Comparison of ENCODE assay signal across 12 mouse cellular contexts in the genomic region with DNA sequence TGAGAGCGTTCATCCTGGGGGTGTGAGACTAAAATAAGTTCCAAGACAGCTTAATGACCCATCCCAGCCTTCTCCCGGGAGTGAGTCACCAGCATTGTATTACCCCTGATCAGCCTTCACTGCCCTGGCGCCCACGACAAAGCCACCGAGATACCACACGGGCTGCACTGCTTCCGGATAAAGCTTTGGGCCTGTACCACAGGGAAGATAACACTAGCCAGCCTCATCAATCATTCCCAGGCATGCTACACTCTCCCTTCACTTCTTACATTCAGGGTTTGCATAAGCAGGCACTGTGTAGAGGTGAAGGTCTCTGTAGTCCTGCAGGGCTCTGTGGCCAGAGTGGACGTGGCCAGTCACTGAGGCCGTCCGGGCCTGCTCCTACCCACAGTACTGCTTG. TPM values are rescaled to one million over a fixed set of nuclear protein-coding genes. Genes with fewer than 3 reads are reported as not detected.
DNase-seq lines count a peak whose midpoint lies in the region; ATAC-seq and TF ChIP-seq lines count a peak whose summit lies in the region.
"Had no signal": no experiment of that assay in that cellular context is flagged by ENCODE, and none has a peak within 500 bp of the region (broad histone marks: within the 10 kb centered on the region; RNA-seq: fewer than 3 reads in every experiment).

No protein-coding gene starts in this region.

- peaks cover 11% of the 10 kb centered on the region for H3K4me1 ChIP-seq in forebrain, embryonic 10.5 days
- no peaks in the 10 kb centered on the region for H3K4me1 ChIP-seq in forebrain, embryonic 14.5 days (ENCODE audit: control insufficient read depth, insufficient read depth, low read length)
- H3K4me1 ChIP-seq in neural tube, embryonic 13.5 days (replicated peaks): peaks cover 5% of the 10 kb centered on the region; the same call in 1 of the 2 replicates
- H3K4me1 ChIP-seq in liver, embryonic 12.5 days: peaks cover 19% of the 10 kb centered on the region
- H3K4me1 ChIP-seq in midbrain, embryonic 15.5 days: no peaks in the 10 kb centered on the region

- no peaks in the 10 kb centered on the region for H3K9me3 ChIP-seq in forebrain, embryonic 10.5 days
- no peaks in the 10 kb centered on the region for H3K9me3 ChIP-seq in forebrain, embryonic 14.5 days (replicated peaks; ENCODE audit: control insufficient read depth, low read length)
- no peaks in the 10 kb centered on the region for H3K9me3 ChIP-seq in neural tube, embryonic 13.5 days
- no peaks in the 10 kb centered on the region for H3K9me3 ChIP-seq in liver, embryonic 12.5 days (replicated peaks)
- no peaks in the 10 kb centered on the region for H3K9me3 ChIP-seq in midbrain, embryonic 15.5 days

- no peaks in the 10 kb centered on the region for H3K27me3 ChIP-seq in forebrain, embryonic 10.5 days (ENCODE audit: poor library complexity, severe bottlenecking)
- no peaks in the 10 kb centered on the region for H3K27me3 ChIP-seq in forebrain, embryonic 14.5 days (replicated peaks; ENCODE audit: control insufficient read depth, insufficient read depth, low read length)
- H3K27me3 ChIP-seq in neural tube, embryonic 13.5 days: no peaks in the 10 kb centered on the region
- H3K27me3 ChIP-seq in liver, embryonic 12.5 days (replicated peaks): no peaks in the 10 kb centered on the region; the same call in none of the 2 replicates
- no peaks in the 10 kb centered on the region for H3K27me3 ChIP-seq in midbrain, embryonic 15.5 days (replicated peaks)

- H3K27ac ChIP-seq in forebrain, embryonic 10.5 days: 0 out of 2 replicates have a peak overlapping the region, but pooled peaks have one; percentile 22
- H3K27ac ChIP-seq in forebrain, embryonic 14.5 days (ENCODE audit: low read depth, low read length): no peak overlapping the region; the same call in 1 of the 2 replicates
- H3K27ac ChIP-seq in neural tube, embryonic 13.5 days (replicated peaks): 0 out of 2 replicates have a peak overlapping the region, but pooled peaks have one; percentile 33
- no peak overlapping the region for H3K27ac ChIP-seq in liver, embryonic 12.5 days
- no peak overlapping the region for H3K27ac ChIP-seq in gastrocnemius, adult 2 months
- H3K27ac ChIP-seq in midbrain, embryonic 15.5 days: no peak overlapping the region

- ATAC-seq in forebrain, embryonic 14.5 days: no peak
- ATAC-seq in neural tube, embryonic 13.5 days (ENCODE audit: low read depth): no peak
- peak; percentile 47; the same call in 1 of the 2 replicates for ATAC-seq in liver, embryonic 12.5 days
- ATAC-seq in midbrain, embryonic 15.5 days (replicated peaks): no peak

- WGBS in forebrain, embryonic 10.5 days: 82% methylated on average over 10 of the region's 10 CpGs
- WGBS in forebrain, embryonic 14.5 days: 77% methylated on average over 10 of the region's 10 CpGs
- 60% methylated on average over 10 of the region's 10 CpGs for WGBS in neural tube, embryonic 13.5 days
- 29% methylated on average over 10 of the region's 10 CpGs for WGBS in liver, embryonic 12.5 days (ENCODE audit: insufficient replicate concordance)
- WGBS in midbrain, embryonic 15.5 days: 75% methylated on average over 10 of the region's 10 CpGs

- intact Hi-C loops in gastrocnemius, adult 2 months (cut with DNase I): no loop called here

- H3K4me2 ChIP-seq in forebrain, embryonic 14.5 days (ENCODE audit: low read length): no peak overlapping the region
- H3K4me2 ChIP-seq in neural tube, embryonic 13.5 days: no peak overlapping the region
- H3K4me2 ChIP-seq in liver, embryonic 12.5 days: no peak overlapping the region
- H3K4me2 ChIP-seq in midbrain, embryonic 15.5 days: no peak overlapping the region

- no peak for DNase-seq in forebrain, embryonic 10.5 days (ENCODE audit: extremely low spot score, low spot score)
- DNase-seq in forebrain, embryonic 14.5 days (ENCODE audit: low spot score): no peak
- no peak for DNase-seq in neural tube, embryonic 10.5 days (ENCODE audit: extremely low spot score, low spot score)
- DNase-seq in gastrocnemius, adult 2 months: no peak
- no peak for DNase-seq in spleen, postnatal 10 days (ENCODE audit: low spot score in 2 of 2)
- DNase-seq: cerebellum, postnatal 10 days; gastrocnemius, postnatal 14 days; kidney, postnatal 14 days had no signal

- H3K4me3 ChIP-seq in forebrain, embryonic 10.5 days: no peak overlapping the region
- no peak overlapping the region for H3K4me3 ChIP-seq in forebrain, embryonic 14.5 days (ENCODE audit: low read depth, low read length)
- no peak overlapping the region for H3K4me3 ChIP-seq in neural tube, embryonic 13.5 days
- H3K4me3 ChIP-seq in liver, embryonic 12.5 days: no peak overlapping the region
- H3K4me3 ChIP-seq in gastrocnemius, adult 2 months: no peak overlapping the region
- H3K4me3 ChIP-seq in midbrain, embryonic 15.5 days: no peak overlapping the region
- H3K4me3 ChIP-seq: erythroblast, embryonic 14.5 days had no signal

- no peak for TF ChIP-seq CTCF in gastrocnemius, adult 2 months (IDR thresholded peaks at IDR 0.05)

- H3K36me3 ChIP-seq in forebrain, embryonic 10.5 days (replicated peaks): no peaks in the 10 kb centered on the region
- H3K36me3 ChIP-seq in forebrain, embryonic 14.5 days (ENCODE audit: control insufficient read depth, insufficient read depth, low read length): no peaks in the 10 kb centered on the region
- no peaks in the 10 kb centered on the region for H3K36me3 ChIP-seq in neural tube, embryonic 13.5 days
- H3K36me3 ChIP-seq in liver, embryonic 12.5 days: no peaks in the 10 kb centered on the region
- no peaks in the 10 kb centered on the region for H3K36me3 ChIP-seq in midbrain, embryonic 15.5 days (replicated peaks)

- no peak overlapping the region for H3K9ac ChIP-seq in forebrain, embryonic 14.5 days (ENCODE audit: low read length)
- no peak overlapping the region for H3K9ac ChIP-seq in neural tube, embryonic 13.5 days
- H3K9ac ChIP-seq in liver, embryonic 12.5 days: no peak overlapping the region
- no peak overlapping the region for H3K9ac ChIP-seq in midbrain, embryonic 15.5 days

RNA-seq across cellular contexts. Expression of a gene that starts 21.7 kb away (rescaled TPM):
- 18.8 and 20.1 TPM in 2 replicates for polyA plus RNA-seq in forebrain, embryonic 10.5 days (2016; fragmentation: Nextera tagmentation; extraction: Ambion mirVana)
- polyA plus RNA-seq in forebrain, embryonic 14.5 days (2014; fragmentation: Nextera tagmentation; extraction: Ambion mirVana): 32.4 and 37.5 TPM in 2 replicates
- polyA plus RNA-seq in neural tube, embryonic 13.5 days (2015; fragmentation: Nextera tagmentation; extraction: Ambion mirVana): 32.5 and 37.6 TPM in 2 replicates
- polyA plus RNA-seq in liver, embryonic 12.5 days (2016; fragmentation: Nextera tagmentation; extraction: Ambion mirVana): 13.6 and 13.8 TPM in 2 replicates
- total RNA-seq in gastrocnemius, adult 2 months (2021): 100 to 1,000 TPM; 177 to 277 TPM
- polyA plus RNA-seq in midbrain, embryonic 15.5 days (2015; fragmentation: Nextera tagmentation; extraction: Ambion mirVana): 27.3 and 31.2 TPM in 2 replicates

RNA-seq across cellular contexts. Expression of a gene that starts 56.2 kb away (rescaled TPM):
- polyA plus RNA-seq in forebrain, embryonic 10.5 days (2016; fragmentation: Nextera tagmentation; extraction: Ambion mirVana): 0.46 and 1.2 TPM in 2 replicates
- polyA plus RNA-seq in forebrain, embryonic 14.5 days (2014; fragmentation: Nextera tagmentation; extraction: Ambion mirVana): 3.7 and 4.2 TPM in 2 replicates
- 3.3 and 5.1 TPM in 2 replicates for polyA plus RNA-seq in neural tube, embryonic 13.5 days (2015; fragmentation: Nextera tagmentation; extraction: Ambion mirVana)
- polyA plus RNA-seq in liver, embryonic 12.5 days (2016; fragmentation: Nextera tagmentation; extraction: Ambion mirVana): 0.31 and 0.44 TPM in 2 replicates
- 1 to 10 TPM; 6.9 to 8.3 TPM for total RNA-seq in gastrocnemius, adult 2 months (2021)
- polyA plus RNA-seq in midbrain, embryonic 15.5 days (2015; fragmentation: Nextera tagmentation; extraction: Ambion mirVana): 5.5 and 5.6 TPM in 2 replicates
- polyA plus RNA-seq: erythroblast, embryonic 14.5 days had no signal

Comparison
In these comparisons a context has a peak if more than half of its experiments do, and no peak if none do; other contexts are left out.
1. H3K27ac ChIP-seq: peak in forebrain, embryonic 10.5 days (single experiment) and neural tube, embryonic 13.5 days (single experiment); none in forebrain, embryonic 14.5 days (single experiment), liver, embryonic 12.5 days (single experiment), gastrocnemius, adult 2 months (single experiment) and midbrain, embryonic 15.5 days (single experiment).